Mouse (Mus musculus): ENCODE data around the gene Slc35a5. TPM values are rescaled to one million over a fixed set of nuclear protein-coding genes. Genes with fewer than 3 reads are reported as not detected.
A peak's percentile ranks its signal among the peaks of the same experiment; 100 is the strongest.

The Slc35a5 gene
- polyA plus RNA-seq, 1 experiment: 21.5 TPM

DNA sequence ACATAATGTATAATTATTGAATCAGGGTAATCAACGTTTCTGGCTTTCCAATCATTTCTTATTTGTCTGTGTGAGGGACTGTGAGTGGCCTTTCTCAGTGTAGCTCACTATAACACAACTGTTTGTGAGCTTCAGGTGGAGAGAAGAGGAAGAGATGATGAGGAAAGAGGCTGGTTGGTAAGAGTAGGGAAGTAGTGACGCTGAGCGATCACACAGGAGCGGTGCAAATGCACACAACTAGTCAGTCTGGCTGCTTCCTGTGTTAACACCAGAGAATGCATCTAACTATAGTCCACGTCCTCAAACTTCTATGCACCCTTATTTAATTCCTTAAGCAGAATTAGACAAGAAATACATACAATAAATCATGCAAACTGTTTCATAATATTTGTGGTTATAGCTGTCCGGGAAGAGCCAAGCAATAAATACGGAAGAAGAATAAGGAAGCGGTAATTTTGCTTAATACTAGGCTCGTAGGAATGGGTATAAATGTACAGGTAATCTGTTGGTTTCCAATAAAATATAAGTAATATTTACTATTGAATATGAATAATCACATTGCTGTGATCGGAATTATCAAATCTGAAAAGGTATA is 9.9 kb downstream of the Slc35a5 start:
- TF ChIP-seq CTCF (IDR thresholded peaks at IDR 0.05; ENCODE audit: borderline replicate concordance, extremely low read depth, insufficient read depth, insufficient read length): no peak
- TF ChIP-seq POLR2A (IDR thresholded peaks at IDR 0.05; ENCODE audit: borderline replicate concordance, extremely low read depth, insufficient read depth, insufficient read length, poor library complexity, severe bottlenecking): no peak
- no peak for DNase-seq (ENCODE audit: low read depth)

DNA sequence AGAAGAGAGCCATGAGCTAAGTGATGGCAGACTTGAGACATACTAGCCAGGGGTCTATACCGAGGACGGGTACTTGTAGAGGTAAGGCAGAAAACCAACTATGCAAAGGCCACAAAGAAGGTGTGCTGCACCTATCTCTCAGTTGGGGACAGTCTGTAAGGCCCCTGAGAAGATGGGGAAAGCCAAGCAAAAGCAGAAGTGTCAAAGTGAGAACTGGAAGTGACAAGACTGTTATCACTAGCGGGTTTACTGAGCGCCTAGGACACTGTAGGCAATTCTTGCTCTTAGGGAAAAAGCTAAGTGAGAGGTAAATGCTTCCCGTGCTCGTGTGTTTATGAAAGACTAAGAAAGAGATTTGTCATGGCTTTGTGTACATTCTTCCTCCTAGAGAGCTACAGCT is 13.4 kb downstream of the Slc35a5 start:
- TF ChIP-seq POLR2A (IDR thresholded peaks at IDR 0.05; ENCODE audit: borderline replicate concordance, extremely low read depth, insufficient read depth, insufficient read length, poor library complexity, severe bottlenecking) (no peak), CTCF (IDR thresholded peaks at IDR 0.05; ENCODE audit: borderline replicate concordance, extremely low read depth, insufficient read depth, insufficient read length) (no peak)
- no peak for DNase-seq (ENCODE audit: low read depth)

DNA sequence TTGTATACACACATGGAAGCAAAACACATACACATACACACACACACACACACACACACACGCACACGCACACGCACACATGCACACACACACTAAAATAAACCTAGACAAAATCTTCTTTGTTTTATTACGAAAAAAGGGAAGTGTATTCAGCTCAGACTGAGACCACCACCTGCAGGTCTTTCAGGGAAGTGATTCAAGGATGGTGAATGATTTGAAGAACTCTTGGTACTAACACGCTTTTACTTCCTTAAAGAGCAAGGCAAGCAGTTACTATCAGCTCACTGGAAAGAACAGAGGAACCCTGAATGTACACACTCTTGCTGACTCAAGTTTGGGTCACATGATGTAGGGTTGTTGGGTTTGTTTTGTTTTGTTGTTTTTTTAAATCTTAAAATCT is 15.9 kb downstream of the Slc35a5 start:
- no peak for DNase-seq (ENCODE audit: low read depth)
- no peak for TF ChIP-seq POLR2A (IDR thresholded peaks at IDR 0.05; ENCODE audit: borderline replicate concordance, extremely low read depth, insufficient read depth, insufficient read length, poor library complexity, severe bottlenecking)
- no peak for TF ChIP-seq CTCF (IDR thresholded peaks at IDR 0.05; ENCODE audit: borderline replicate concordance, extremely low read depth, insufficient read depth, insufficient read length)

DNA sequence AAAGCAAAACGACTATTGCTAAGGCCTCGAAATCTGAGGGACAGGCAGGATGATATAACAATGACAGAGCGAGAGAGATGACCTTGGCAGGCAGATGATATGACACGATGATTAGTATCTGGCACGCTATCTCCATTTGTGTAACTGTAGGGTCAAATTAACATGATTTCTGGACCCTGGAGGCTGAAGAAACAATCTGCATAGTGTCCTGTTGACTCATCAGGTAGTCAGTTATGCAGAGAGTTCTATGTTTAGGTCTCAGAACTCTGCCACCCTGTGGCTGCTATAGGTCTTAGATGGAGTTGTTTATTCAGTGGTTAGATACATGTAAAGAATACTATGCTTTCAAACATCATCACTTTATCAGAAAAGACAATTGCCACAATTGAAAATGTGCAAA is 16.8 kb downstream of the Slc35a5 start:
- no peak for DNase-seq (ENCODE audit: low read depth)
- TF ChIP-seq POLR2A (IDR thresholded peaks at IDR 0.05; ENCODE audit: borderline replicate concordance, extremely low read depth, insufficient read depth, insufficient read length, poor library complexity, severe bottlenecking): no peak

DNA sequence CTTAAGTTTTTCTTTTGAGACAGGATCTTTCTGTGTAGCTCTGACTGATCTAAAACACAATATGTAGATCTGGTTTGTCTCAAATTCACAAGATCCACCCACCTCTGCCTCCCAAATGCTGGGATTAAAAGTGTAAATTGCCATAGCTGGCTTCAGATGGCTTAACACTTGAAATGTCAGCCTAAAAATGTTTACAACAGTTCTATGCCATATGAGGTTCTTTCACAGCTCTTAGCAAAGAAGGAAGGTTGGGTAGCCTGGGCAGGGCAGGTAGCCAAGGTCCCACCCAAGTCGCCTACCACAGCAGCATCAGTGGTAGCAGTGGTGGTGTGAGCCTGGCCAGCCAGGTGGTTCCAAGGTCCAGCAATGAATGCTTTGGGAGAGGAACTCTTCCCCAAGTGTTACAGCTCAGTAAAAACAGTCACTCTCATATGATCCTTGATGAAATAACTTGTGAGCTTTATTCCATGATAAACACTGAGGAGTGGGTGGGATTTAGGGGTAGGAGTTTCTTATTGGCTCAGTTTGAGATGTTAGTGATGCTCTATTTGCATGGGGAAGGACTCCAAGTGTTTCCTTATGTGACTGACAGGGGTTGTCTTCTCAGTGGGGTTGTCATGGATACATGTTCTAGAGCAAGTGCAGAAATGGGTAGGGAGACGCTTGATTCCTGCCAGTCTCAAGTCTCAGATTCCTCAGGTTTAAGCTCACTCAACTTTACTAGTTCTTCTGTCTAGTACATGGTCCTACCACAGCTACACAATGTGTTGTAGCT is 30.4 kb downstream of the Slc35a5 start:
- DNase-seq (ENCODE audit: low read depth): no peak
- TF ChIP-seq POLR2A (IDR thresholded peaks at IDR 0.05; ENCODE audit: borderline replicate concordance, extremely low read depth, insufficient read depth, insufficient read length, poor library complexity, severe bottlenecking): no peak
- TF ChIP-seq CTCF (IDR thresholded peaks at IDR 0.05; ENCODE audit: borderline replicate concordance, extremely low read depth, insufficient read depth, insufficient read length): no peak

DNA sequence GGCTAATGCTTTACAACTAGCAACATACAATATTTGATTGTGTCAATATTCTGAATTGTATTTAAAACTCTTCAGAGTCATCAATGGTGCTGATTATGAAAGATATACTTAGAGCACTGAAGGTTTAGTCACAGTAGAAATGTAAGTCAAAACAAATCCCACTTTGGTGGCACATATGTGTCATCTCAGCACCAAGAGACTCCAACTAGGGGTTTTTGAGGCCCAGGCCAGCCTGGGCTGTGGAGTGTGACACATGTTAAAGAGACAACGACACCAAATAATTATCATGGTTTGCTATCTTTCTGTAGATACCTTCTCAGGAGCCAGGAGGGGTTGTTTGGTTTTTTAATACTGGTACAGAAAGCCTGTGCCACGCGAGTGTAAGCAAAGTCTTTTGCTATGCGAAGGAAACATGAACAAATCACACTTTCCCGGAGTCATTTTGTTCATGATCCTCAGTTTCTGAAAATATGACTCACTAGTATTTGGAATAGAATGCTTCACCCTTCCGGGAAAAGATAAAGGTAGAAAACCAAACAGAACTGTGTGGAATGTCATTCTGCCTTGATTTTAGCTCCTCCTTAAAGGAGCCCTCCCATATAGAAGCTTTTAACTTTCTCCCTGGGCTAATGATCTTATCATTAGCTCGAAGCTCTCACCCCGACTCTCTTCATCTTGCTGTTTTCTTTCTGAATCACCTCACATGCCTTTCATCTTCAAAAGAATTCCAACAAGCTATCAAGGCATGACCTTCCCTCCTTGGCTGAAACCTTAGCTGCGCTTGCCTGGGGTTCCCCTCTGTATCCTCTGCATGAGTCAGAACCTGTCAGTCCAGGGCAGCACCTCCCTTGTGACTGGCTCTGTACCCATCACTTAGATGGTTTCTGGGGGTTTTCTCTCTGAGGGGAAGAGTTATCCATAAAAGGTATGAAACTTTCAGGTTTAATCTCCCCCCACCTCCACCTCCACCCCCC is 34.0 kb downstream of the Slc35a5 start:
- TF ChIP-seq CTCF (IDR thresholded peaks at IDR 0.05; ENCODE audit: borderline replicate concordance, extremely low read depth, insufficient read depth, insufficient read length): no peak

DNA sequence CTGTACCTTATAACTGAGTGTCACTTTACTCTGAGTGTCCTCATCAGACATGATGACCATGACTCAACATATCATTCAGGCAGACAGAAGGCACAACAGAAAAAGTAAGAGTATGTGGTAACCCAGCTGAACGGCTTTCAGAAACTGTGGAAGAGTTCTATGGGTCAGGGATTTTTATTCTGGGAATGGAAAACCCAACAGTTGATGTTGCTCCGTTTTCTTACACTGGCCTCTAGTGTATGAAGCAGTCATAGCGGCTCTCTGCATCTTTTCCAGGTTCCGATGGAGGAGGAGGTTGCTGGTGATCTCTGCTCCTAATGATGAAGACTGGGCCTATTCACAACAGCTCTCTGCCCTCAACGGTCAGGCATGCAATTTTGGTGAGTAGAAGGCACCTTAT is 35.9 kb downstream of the Slc35a5 start:
- DNase-seq (ENCODE audit: low read depth): no peak
- TF ChIP-seq POLR2A (IDR thresholded peaks at IDR 0.05; ENCODE audit: borderline replicate concordance, extremely low read depth, insufficient read depth, insufficient read length, poor library complexity, severe bottlenecking) (no peak), CTCF (IDR thresholded peaks at IDR 0.05; ENCODE audit: borderline replicate concordance, extremely low read depth, insufficient read depth, insufficient read length) (peak; percentile 33; the same call in 1 of the 2 replicates)

More for the DNA sequence above, 34.0 kb downstream of the Slc35a5 start:
- DNase-seq (ENCODE audit: low read depth): no peak

DNA sequence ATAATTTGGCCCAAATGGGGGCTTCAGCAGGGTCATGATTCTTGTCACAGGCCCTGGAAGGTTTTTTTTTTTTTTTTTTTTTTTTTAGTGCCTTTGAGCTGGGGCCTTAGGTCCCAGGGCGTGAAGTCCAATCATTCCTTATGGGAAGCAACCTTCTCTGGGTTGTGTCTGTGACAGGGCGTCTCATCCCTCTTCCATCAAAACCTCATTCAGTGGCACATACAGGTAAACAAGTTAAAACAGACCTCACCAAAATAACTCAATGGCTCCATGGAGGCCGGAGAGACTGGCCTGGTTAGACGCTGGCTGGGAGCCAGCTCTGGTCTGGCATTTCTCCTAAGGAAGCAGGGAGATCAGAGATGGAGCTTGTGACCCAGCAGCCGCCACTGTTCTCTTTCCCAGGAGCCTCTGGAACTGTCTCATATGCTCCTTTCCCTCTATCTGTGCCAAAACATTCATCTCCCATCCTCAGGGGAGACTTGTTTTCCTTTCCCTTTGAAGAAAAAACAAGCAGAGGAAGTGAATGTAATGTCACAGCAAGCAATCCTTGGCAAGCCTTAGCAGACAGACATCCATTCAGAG is 37.6 kb downstream of the Slc35a5 start:
- DNase-seq (ENCODE audit: low read depth): peak; percentile 66
- no peak for TF ChIP-seq CTCF (IDR thresholded peaks at IDR 0.05; ENCODE audit: borderline replicate concordance, extremely low read depth, insufficient read depth, insufficient read length)

DNA sequence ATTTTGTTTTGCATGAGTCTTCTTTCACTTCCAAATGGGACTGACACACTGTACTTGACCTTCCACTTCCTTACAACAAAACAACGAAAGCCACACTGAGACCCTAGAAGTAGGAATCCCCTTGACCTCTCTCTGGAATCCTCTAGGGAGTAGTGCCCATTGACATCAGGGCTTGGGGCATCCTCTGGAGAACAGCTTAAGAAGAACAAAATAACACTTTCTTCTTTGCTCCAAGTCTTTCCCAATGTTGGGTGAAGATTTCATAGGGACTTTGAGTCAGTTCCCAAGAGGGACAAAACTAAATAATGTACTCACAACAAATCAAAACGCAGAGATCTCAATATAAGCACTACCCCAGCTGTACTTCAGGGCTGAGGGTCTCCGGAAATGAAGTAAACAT is 39.7 kb downstream of the Slc35a5 start:
- TF ChIP-seq POLR2A (IDR thresholded peaks at IDR 0.05; ENCODE audit: borderline replicate concordance, extremely low read depth, insufficient read depth, insufficient read length, poor library complexity, severe bottlenecking) (no peak), CTCF (IDR thresholded peaks at IDR 0.05; ENCODE audit: borderline replicate concordance, extremely low read depth, insufficient read depth, insufficient read length) (no peak)
- no peak for DNase-seq (ENCODE audit: low read depth)

DNA sequence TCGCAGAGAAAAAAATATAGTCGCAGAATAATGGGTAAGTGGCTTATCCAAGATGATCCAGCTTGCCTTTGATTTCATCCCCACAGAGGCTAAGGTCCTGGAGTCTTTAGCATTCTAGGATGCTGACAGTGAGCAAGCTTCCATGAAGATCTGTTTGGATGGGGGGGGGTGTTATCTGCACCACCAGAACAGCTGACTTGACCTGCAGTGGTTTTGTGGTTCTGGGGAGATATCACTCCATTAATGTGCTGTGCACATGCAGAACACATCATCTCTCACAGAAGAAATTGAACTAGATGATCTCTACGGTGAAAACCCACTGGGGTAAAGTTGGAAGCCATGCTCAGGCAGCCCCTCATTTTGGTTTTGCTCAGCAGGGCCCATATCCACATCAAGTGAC is 41.3 kb downstream of the Slc35a5 start:
- no peak for DNase-seq (ENCODE audit: low read depth)

DNA sequence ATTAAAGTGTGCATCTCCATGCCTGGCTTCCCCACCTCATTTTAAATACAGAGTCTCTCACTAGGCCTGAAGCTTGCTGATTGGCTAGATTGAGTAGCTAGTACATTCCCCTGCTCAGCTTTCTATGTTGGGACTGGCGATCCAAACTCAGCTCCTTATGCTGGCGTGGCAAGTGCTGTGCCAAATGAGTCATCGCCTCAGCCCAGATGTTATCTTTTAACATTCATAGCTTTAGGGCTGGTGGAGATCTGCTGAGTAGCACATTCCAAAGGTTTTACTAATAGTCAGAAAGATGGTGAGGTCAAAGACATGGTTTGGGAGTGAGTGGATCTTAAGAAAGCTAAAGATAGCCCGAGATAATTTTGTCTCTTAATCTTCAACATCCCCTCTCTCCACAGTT is 48.0 kb downstream of the Slc35a5 start:
- DNase-seq (ENCODE audit: low read depth): no peak
- TF ChIP-seq CTCF (IDR thresholded peaks at IDR 0.05; ENCODE audit: borderline replicate concordance, extremely low read depth, insufficient read depth, insufficient read length) (no peak), POLR2A (IDR thresholded peaks at IDR 0.05; ENCODE audit: borderline replicate concordance, extremely low read depth, insufficient read depth, insufficient read length, poor library complexity, severe bottlenecking) (no peak)

More for the DNA sequence above, 41.3 kb downstream of the Slc35a5 start:
- no peak for TF ChIP-seq POLR2A (IDR thresholded peaks at IDR 0.05; ENCODE audit: borderline replicate concordance, extremely low read depth, insufficient read depth, insufficient read length, poor library complexity, severe bottlenecking)
- TF ChIP-seq CTCF (IDR thresholded peaks at IDR 0.05; ENCODE audit: borderline replicate concordance, extremely low read depth, insufficient read depth, insufficient read length): no peak
